Mouse (Mus musculus) midbrain, embryonic 15.5 days (tissue): ENCODE data around the gene Rad9a. TPM values are rescaled to one million over a fixed set of nuclear protein-coding genes. Genes with fewer than 3 reads are reported as not detected.

Experiments used
- ATAC-seq: fragments of 200-750 bp; cut with Nextera tagmentation; replicated peaks from 2 replicates; pipeline ENCODE4 v1.8.0; 2017; ENCODE audit warnings: moderate TSS enrichment
- H3K27ac ChIP-seq: fragments of 300-500 bp; sonication (generic); 2 replicates; pipeline ENCODE4 v1.5.1; 2015; ENCODE audit warnings: mild to moderate bottlenecking, inconsistent platforms
- H3K27me3 ChIP-seq: fragments of 300-500 bp; sonication (generic); replicated peaks from 2 replicates; pipeline ENCODE4 v1.6.1; 2015; ENCODE audit warnings: inconsistent platforms
- H3K36me3 ChIP-seq: fragments of 300-500 bp; sonication (generic); replicated peaks from 2 replicates; pipeline ENCODE4 v1.6.1; 2015; ENCODE audit warnings: inconsistent platforms
- H3K4me1 ChIP-seq: fragments of 300-500 bp; sonication (generic); 2 replicates; pipeline ENCODE4 v1.6.1; 2015; ENCODE audit warnings: inconsistent platforms
- H3K4me2 ChIP-seq: fragments of 300-500 bp; sonication (generic); 2 replicates; pipeline ENCODE4 v1.6.1; 2015; ENCODE audit warnings: inconsistent platforms, mild to moderate bottlenecking, moderate library complexity
- H3K4me3 ChIP-seq: fragments of 300-500 bp; sonication (generic); 2 replicates; pipeline ENCODE4 v1.5.1; 2015; ENCODE audit warnings: mild to moderate bottlenecking, inconsistent platforms
- H3K9ac ChIP-seq: fragments of 300-500 bp; sonication (generic); 2 replicates; pipeline ENCODE4 v1.6.1; 2015; ENCODE audit warnings: mild to moderate bottlenecking, inconsistent platforms
- H3K9me3 ChIP-seq: fragments of 300-500 bp; sonication (generic); 2 replicates; pipeline ENCODE4 v1.6.1; 2016; ENCODE audit warnings: inconsistent platforms
- WGBS: fragments of 180-500 bp; shearing (Covaris S2); methylation state at CpG from one replicate; pipeline ENCODE4 v1.1.7; 2015; ENCODE audit warnings: mixed read lengths; 5-methylcytosine and 5-hydroxymethylcytosine counted together
- polyA plus RNA-seq: library from polyadenylated mRNA; unstranded; fragments of >200 nt; fragmentation: Nextera tagmentation; extraction: Ambion mirVana; gene quantifications from 2 replicates; pipeline ENCODE4 v1.2.1, GENCODE M21; 2015

The Rad9a gene
- polyA plus RNA-seq, 1 experiment from 2014 or later, result 23.7 TPM

- H3K4me1 ChIP-seq, result peaks cover 20% of the 10 kb centered on the region
- H3K4me2 ChIP-seq, result no peak overlapping the region
- 86% methylated on average over 8 of the region's 8 CpGs for WGBS
- H3K4me3 ChIP-seq, result no peak overlapping the region
- ATAC-seq, result no peak
- H3K27ac ChIP-seq, result no peak overlapping the region
- no peak overlapping the region for H3K9ac ChIP-seq
- H3K27me3 ChIP-seq, result no peaks in the 10 kb centered on the region
- H3K9me3 ChIP-seq, result no peaks in the 10 kb centered on the region
- peaks cover 26% of the 10 kb centered on the region for H3K36me3 ChIP-seq
Observed at GRCm38 (mm10) chr19:4152445-4153231, 48.8 kb downstream of the Rad9a start.

DNA sequence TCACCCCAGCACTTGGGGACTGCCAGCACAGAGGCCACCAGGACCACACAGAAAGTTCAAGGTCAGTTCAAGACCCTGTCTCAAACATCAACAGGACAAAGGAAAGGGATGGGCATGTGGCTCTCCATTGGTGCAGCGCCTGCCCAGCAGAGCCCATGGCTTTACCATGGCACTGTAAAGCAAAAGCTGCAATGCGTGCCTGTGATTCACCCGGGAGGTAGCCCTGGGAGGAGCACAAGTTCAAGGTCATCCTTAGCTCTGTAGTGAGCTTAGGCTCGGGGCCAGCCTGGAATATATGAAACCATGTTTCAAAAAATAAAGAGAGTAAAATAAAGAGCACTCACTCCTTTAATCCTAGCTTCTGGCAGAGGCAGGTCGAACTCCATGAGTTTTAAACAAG is 49.6 kb downstream of the Rad9a start:
- Histone ChIP-seq H3K27me3 (no peaks in the 10 kb centered on the region), H3K9me3 (no peaks in the 10 kb centered on the region), H3K27ac (no peak overlapping the region), H3K4me1 (peaks cover 22% of the 10 kb centered on the region), H3K36me3 (peaks cover 20% of the 10 kb centered on the region), H3K4me3 (no peak overlapping the region), H3K4me2 (no peak overlapping the region), H3K9ac (no peak overlapping the region)
- no peak for ATAC-seq
- WGBS, result 85% methylated on average over 5 of the region's 5 CpGs

GRCm38 (mm10) chr19:4151488-4151860 is 50.0 kb downstream of the Rad9a start:
- Histone ChIP-seq H3K4me1 (peaks cover 22% of the 10 kb centered on the region), H3K9ac (no peak overlapping the region), H3K9me3 (no peaks in the 10 kb centered on the region), H3K4me3 (no peak overlapping the region), H3K4me2 (no peak overlapping the region), H3K27ac (no peak overlapping the region), H3K27me3 (no peaks in the 10 kb centered on the region), H3K36me3 (peaks cover 15% of the 10 kb centered on the region)
- 66% methylated on average over 5 of the region's 5 CpGs for WGBS
- no peak for ATAC-seq

GRCm38 (mm10) chr19:4150567-4151487 is 50.6 kb downstream of the Rad9a start:
- H3K4me3 ChIP-seq, result no peak overlapping the region
- peaks cover 22% of the 10 kb centered on the region for H3K4me1 ChIP-seq
- 90% methylated on average over 22 of the region's 22 CpGs for WGBS
- no peak overlapping the region for H3K27ac ChIP-seq
- H3K36me3 ChIP-seq, result peaks cover 12% of the 10 kb centered on the region
- H3K9ac ChIP-seq, result no peak overlapping the region
- ATAC-seq, result no peak
- no peaks in the 10 kb centered on the region for H3K9me3 ChIP-seq
- no peak overlapping the region for H3K4me2 ChIP-seq
- no peaks in the 10 kb centered on the region for H3K27me3 ChIP-seq

DNA sequence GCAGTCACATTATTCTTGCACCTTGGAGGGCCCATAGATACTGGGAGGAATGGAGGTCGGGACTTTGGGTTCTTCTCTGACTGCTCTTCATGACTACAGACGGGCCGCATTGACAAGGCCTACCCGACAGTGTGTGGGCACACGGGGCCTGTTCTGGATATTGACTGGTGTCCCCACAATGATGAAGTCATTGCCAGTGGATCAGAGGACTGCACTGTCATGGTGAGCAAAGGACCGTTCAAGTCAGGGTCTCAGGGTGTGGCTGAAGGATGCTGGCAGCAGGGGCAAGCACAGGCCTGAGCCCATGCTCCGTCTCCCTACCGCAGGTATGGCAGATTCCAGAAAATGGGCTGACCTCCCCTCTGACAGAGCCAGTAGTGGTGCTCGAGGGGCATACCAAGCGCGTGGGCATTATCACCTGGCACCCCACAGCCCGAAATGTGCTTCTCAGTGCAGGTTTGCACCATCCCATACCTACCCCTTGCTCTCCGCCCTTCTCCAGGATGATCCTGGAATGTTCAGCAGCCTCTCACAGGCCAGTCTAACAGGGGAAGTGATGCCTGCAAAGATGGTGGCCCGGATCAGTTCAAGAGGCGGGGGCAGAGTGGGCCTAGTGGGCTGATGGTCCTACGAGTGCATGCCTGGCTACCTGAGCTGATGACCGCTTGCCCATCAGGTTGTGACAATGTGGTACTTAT is 51.5 kb downstream of the Rad9a start:
- no peak overlapping the region for H3K4me3 ChIP-seq

GRCm38 (mm10) chr19:4149283-4149682 is 52.2 kb downstream of the Rad9a start:
- peaks cover 22% of the 10 kb centered on the region for H3K4me1 ChIP-seq
- H3K4me2 ChIP-seq, result peak overlapping the region; percentile 77
- no peak for ATAC-seq
- 0 out of 2 replicates have a peak, but pooled peaks cover 7% of the 10 kb centered on the region for H3K36me3 ChIP-seq
- H3K27me3 ChIP-seq, result no peaks in the 10 kb centered on the region
- 93% methylated on average over 11 of the region's 11 CpGs for WGBS
- peak overlapping the region; percentile 91 for H3K9ac ChIP-seq
- H3K4me3 ChIP-seq, result peak overlapping the region; percentile 93
- H3K27ac ChIP-seq, result no peak overlapping the region; the same call in 1 of the 2 replicates
- H3K9me3 ChIP-seq, result no peaks in the 10 kb centered on the region

More for the DNA sequence above, 51.5 kb downstream of the Rad9a start:
- Histone ChIP-seq H3K36me3 (0 out of 2 replicates have a peak, but pooled peaks cover 7% of the 10 kb centered on the region), H3K4me2 (no peak overlapping the region; the same call in 1 of the 2 replicates), H3K9ac (no peak overlapping the region), H3K9me3 (no peaks in the 10 kb centered on the region), H3K27ac (no peak overlapping the region), H3K4me1 (peaks cover 22% of the 10 kb centered on the region), H3K27me3 (no peaks in the 10 kb centered on the region)
- 94% methylated on average over 17 of the region's 17 CpGs for WGBS
- ATAC-seq, result no peak

GRCm38 (mm10) chr19:4148819-4149218 is 52.6 kb downstream of the Rad9a start:
- no peaks in the 10 kb centered on the region for H3K27me3 ChIP-seq
- peak; percentile 46; the same call in 1 of the 2 replicates for ATAC-seq
- WGBS, result 3% methylated on average over 7 of the region's 8 CpGs
- peaks cover 22% of the 10 kb centered on the region for H3K4me1 ChIP-seq
- H3K4me3 ChIP-seq, result peak overlapping the region; percentile 93
- H3K9ac ChIP-seq, result peak overlapping the region; percentile 91
- H3K9me3 ChIP-seq, result no peaks in the 10 kb centered on the region
- peak overlapping the region; percentile 77 for H3K4me2 ChIP-seq
- H3K27ac ChIP-seq, result peak overlapping the region; percentile 75
- H3K36me3 ChIP-seq, result 0 out of 2 replicates have a peak, but pooled peaks cover 7% of the 10 kb centered on the region

- Histone ChIP-seq H3K27ac (peak within 1 kb of the TSS; percentile 75), H3K4me2 (peak within 1 kb of the TSS; percentile 77), H3K4me3 (peak within 1 kb of the TSS; percentile 93), H3K9me3 (no peaks in the 10 kb centered on the region), H3K27me3 (no peaks in the 10 kb centered on the region), H3K4me1 (peaks cover 22% of the 10 kb centered on the region), H3K9ac (peak within 1 kb of the TSS; percentile 91), H3K36me3 (0 out of 2 replicates have a peak, but pooled peaks cover 7% of the 10 kb centered on the region)
- WGBS, result under 1% methylated on average over 32 of the region's 33 CpGs
- peak; percentile 93 for ATAC-seq
Observed at GRCm38 (mm10) chr19:4148491-4148806, 53.0 kb downstream of the Rad9a start, which contains the start of gene Coro1b. TSS of gene Coro1b (plus strand) at chr19:4148619.

DNA sequence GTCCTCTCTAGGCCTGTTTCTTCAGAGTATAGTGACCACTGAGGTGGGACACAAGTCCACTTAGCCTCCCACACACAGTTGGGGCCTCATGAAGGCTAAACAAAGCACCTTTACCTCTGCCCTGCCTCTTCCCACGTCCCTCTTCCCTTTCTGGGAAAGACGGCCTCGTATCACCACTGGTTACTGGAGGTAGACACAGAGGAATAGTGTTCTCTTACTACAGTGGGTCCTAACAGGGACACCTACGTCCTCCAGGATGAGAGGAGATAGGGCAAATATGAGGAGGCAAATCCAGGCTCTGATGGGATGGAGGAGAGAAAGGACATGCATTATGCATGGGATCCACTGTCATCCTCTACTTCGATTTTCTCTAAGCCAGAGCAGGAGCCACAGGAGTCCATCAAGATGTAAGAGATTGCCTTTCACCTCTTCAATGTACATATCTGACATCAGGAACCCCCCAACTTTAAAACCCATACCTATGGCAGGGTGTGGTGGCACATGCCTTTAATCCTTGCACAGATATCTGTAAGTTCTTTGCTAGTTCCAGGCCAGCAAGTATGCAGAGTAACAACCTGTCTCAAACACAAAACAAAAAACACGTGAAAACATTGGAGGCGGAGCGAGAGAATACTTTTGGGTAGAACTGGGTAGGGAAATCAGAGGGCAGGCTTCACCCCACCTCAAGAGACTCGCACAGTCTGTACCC is 53.5 kb downstream of the Rad9a start:
- H3K27ac ChIP-seq, result peak overlapping the region; percentile 75
- ATAC-seq, result peak; percentile 26; the same call in 1 of the 2 replicates
- H3K36me3 ChIP-seq, result 0 out of 2 replicates have a peak, but pooled peaks cover 7% of the 10 kb centered on the region
- H3K27me3 ChIP-seq, result no peaks in the 10 kb centered on the region
- peak overlapping the region; percentile 91 for H3K9ac ChIP-seq
- peak overlapping the region; percentile 93 for H3K4me3 ChIP-seq
- peaks cover 22% of the 10 kb centered on the region for H3K4me1 ChIP-seq
- H3K4me2 ChIP-seq, result peak overlapping the region; percentile 77
- WGBS, result 30% methylated on average over 9 of the region's 9 CpGs
- no peaks in the 10 kb centered on the region for H3K9me3 ChIP-seq

- WGBS, result 42% methylated on average over 3 of the region's 3 CpGs
- Histone ChIP-seq H3K4me1 (peaks cover 22% of the 10 kb centered on the region), H3K9ac (no peak overlapping the region), H3K36me3 (0 out of 2 replicates have a peak, but pooled peaks cover 7% of the 10 kb centered on the region), H3K9me3 (no peaks in the 10 kb centered on the region), H3K4me2 (no peak overlapping the region), H3K27me3 (no peaks in the 10 kb centered on the region), H3K4me3 (no peak overlapping the region), H3K27ac (no peak overlapping the region)
- no peak for ATAC-seq
Observed at GRCm38 (mm10) chr19:4147022-4147405, 54.4 kb downstream of the Rad9a start.

GRCm38 (mm10) chr19:4146366-4147021 is 55.0 kb downstream of the Rad9a start:
- Histone ChIP-seq H3K27ac (no peak overlapping the region), H3K9ac (no peak overlapping the region), H3K36me3 (0 out of 2 replicates have a peak, but pooled peaks cover 7% of the 10 kb centered on the region), H3K9me3 (no peaks in the 10 kb centered on the region), H3K27me3 (no peaks in the 10 kb centered on the region), H3K4me1 (peaks cover 22% of the 10 kb centered on the region), H3K4me3 (no peak overlapping the region), H3K4me2 (no peak overlapping the region)
- 56% methylated on average over 12 of the region's 12 CpGs for WGBS
- no peak for ATAC-seq
